Mouse (Mus musculus) cerebellum, adult 2 months (tissue): ENCODE results near the gene Hoxc10. TPM values are rescaled to one million over a fixed set of nuclear protein-coding genes. Genes with fewer than 3 reads are reported as not detected.

Experiments
- DNase-seq, 2 experiments: peaks; one replicate each; pipeline ENCODE4 v3.0.0; 2021
- H3K27ac ChIP-seq: fragments of 200-500 bp; 2 replicates; pipeline ENCODE4 v1.5.1; 2012; ENCODE audit warnings: low read length, control low read depth, inconsistent platforms; ENCODE audit not compliant: insufficient read depth
- H3K27me3 ChIP-seq: fragments of 200-500 bp; 2 replicates; pipeline ENCODE4 v1.6.1; 2012; ENCODE audit warnings: inconsistent platforms, mild to moderate bottlenecking, low read length, moderate library complexity; ENCODE audit not compliant: control insufficient read depth, insufficient read depth
- H3K4me1 ChIP-seq: fragments of 200-500 bp; 2 replicates; pipeline ENCODE4 v1.6.1; 2011; ENCODE audit warnings: low read length; ENCODE audit not compliant: control insufficient read depth, insufficient read depth
- H3K4me3 ChIP-seq: fragments of 200-500 bp; replicated peaks from 2 replicates; pipeline ENCODE3; 2011; ENCODE audit warnings: mild to moderate bottlenecking, low read depth, low read length, control low read depth; ENCODE audit not compliant: insufficient read depth
- CTCF ChIP-seq: fragments of 200-500 bp; IDR thresholded peaks from 2 replicates; pipeline ENCODE4 v1.5.1; 2011; ENCODE audit warnings: low read depth, mild to moderate bottlenecking, control low read depth, low read length, moderate library complexity, borderline replicate concordance; ENCODE audit not compliant: insufficient read depth
- POLR2A ChIP-seq: fragments of 200-500 bp; IDR thresholded peaks from 2 replicates; pipeline ENCODE4 v1.6.1; 2011; ENCODE audit warnings: low read length, control low read depth, borderline replicate concordance; ENCODE audit not compliant: insufficient read depth
- WGBS: fragments of 180-500 bp; shearing (Covaris S2); methylation state at CpG from one replicate; pipeline ENCODE4 v1.1.7; 2018; 5-methylcytosine and 5-hydroxymethylcytosine counted together
- polyA plus RNA-seq: library from polyadenylated mRNA; depleted of rRNA; stranded (reverse); fragments of >200 nt; gene quantifications from 2 replicates; pipeline ENCODE4 v1.2.3, GENCODE M21; 2012

The Hoxc10 gene
- polyA plus RNA-seq, 1 experiment, result not detected

DNA sequence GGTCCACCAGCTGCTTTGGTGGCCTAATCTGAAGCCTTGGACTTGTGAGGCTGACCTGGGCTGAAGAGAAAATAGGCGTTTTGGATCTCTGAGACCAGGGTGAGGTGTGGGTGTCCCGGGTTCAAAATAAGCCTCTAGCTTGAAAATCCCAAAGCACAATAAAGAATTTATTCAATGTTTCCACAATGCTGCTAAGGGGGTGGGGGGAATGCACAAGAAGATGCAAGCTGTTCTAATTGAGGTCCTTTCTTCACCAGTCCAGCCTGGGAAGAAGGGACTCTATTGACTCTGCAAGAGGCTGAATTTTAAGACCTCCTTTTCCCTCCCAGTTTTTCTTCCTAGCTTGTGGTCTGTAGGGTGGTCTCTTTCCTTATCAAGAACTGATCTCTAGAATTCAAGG lies 15.7 kb upstream of the Hoxc10 start:
- no peak for DNase-seq
- TF ChIP-seq CTCF, result no peak
- no peak for TF ChIP-seq POLR2A
- 17% methylated on average over 2 of the region's 2 CpGs for WGBS
- no peak overlapping the region for H3K4me3 ChIP-seq
- peaks cover 12% of the 10 kb centered on the region; the same call in 1 of the 2 replicates for H3K27me3 ChIP-seq
- H3K4me1 ChIP-seq, result no peaks in the 10 kb centered on the region
- no peak overlapping the region for H3K27ac ChIP-seq

GRCm38 (mm10) chr15:102953561-102953960 lies 13.0 kb upstream of the Hoxc10 start:
- DNase-seq, result no peak
- H3K4me1 ChIP-seq, result no peaks in the 10 kb centered on the region
- TF ChIP-seq CTCF (no peak), POLR2A (no peak)
- H3K27ac ChIP-seq, result no peak overlapping the region
- peaks cover 14% of the 10 kb centered on the region; the same call in 1 of the 2 replicates for H3K27me3 ChIP-seq
- 6% methylated on average over 6 of the region's 6 CpGs for WGBS
- no peak overlapping the region for H3K4me3 ChIP-seq

- peaks cover 12% of the 10 kb centered on the region; the same call in 1 of the 2 replicates for H3K27me3 ChIP-seq
- no peak within 1 kb of the TSS for H3K27ac ChIP-seq
- under 1% methylated on average over 57 of the region's 57 CpGs for WGBS
- H3K4me1 ChIP-seq, result no peaks in the 10 kb centered on the region
- H3K4me3 ChIP-seq, result no peak within 1 kb of the TSS
- no peak for DNase-seq
- TF ChIP-seq POLR2A (no peak), CTCF (no peak)
Measured at GRCm38 (mm10) chr15:102954192-102955006, 12.2 kb upstream of the Hoxc10 start, which contains the start of gene Hoxc11. TSS of gene Hoxc11 (plus strand) at chr15:102954427.

- under 1% methylated on average over 28 of the region's 28 CpGs for WGBS
- TF ChIP-seq CTCF (no peak), POLR2A (no peak)
- H3K27me3 ChIP-seq, result peaks cover 11% of the 10 kb centered on the region; the same call in 1 of the 2 replicates
Measured at GRCm38 (mm10) chr15:102955007-102955382, 11.6 kb upstream of the Hoxc10 start.

DNA sequence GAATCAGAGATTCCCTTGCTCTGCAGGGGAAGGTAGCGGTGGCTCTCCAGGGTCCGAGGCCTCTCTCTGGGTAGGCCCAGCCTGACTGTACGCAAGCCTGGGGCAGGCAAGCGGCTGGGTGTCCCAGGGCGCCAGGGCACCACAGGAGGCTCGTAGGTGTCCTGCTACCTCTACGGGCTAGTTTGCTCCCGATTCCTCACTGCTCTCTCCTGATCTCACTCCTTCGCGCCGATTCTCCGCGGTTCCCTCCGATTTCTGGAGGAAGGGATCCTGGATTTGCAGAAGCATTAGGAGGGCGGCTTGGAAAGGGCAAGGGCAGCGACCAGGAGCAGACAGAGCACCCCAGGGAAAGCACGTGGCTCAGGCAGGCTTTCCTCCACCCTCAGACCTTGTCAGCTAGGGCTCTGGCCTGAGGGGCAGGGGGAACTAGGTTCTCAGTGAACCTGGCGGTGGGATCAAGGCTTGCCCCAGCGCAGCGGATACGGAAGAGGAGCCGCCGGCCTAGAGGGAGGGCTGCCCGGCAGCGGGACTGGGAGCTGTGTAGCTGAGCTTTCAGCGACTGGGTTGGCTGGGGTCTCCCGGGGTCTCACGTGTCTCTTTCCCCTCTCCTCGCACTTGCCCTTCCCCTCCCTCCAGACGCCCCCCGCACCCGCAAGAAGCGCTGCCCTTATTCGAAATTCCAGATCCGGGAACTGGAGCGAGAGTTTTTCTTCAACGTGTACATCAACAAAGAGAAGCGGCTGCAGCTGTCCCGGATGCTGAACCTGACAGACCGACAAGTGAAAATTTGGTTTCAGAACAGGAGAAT lies 10.6 kb upstream of the Hoxc10 start:
- TF ChIP-seq CTCF (no peak), POLR2A (no peak)
- Histone ChIP-seq H3K4me1 (no peaks in the 10 kb centered on the region), H3K4me3 (no peak overlapping the region), H3K27me3 (peaks cover 11% of the 10 kb centered on the region; the same call in 1 of the 2 replicates), H3K27ac (no peak overlapping the region)
- WGBS, result 2% methylated on average over 40 of the region's 40 CpGs
- DNase-seq, result no peak

More at GRCm38 (mm10) chr15:102955007-102955382, 11.6 kb upstream of the Hoxc10 start:
- Histone ChIP-seq H3K4me3 (no peak overlapping the region), H3K27ac (no peak overlapping the region), H3K4me1 (no peaks in the 10 kb centered on the region)
- DNase-seq, result no peak

GRCm38 (mm10) chr15:102956906-102957305 lies 9.7 kb upstream of the Hoxc10 start:
- DNase-seq, result no peak

GRCm38 (mm10) chr15:102959663-102960191 lies 6.9 kb upstream of the Hoxc10 start:
- 1% methylated on average over 13 of the region's 13 CpGs for WGBS
- TF ChIP-seq CTCF, result no peak
- TF ChIP-seq POLR2A, result no peak
- H3K27ac ChIP-seq, result no peak overlapping the region
- H3K4me3 ChIP-seq, result no peak overlapping the region
- H3K27me3 ChIP-seq, result peaks cover 16% of the 10 kb centered on the region; the same call in 1 of the 2 replicates
- no peak for DNase-seq
- H3K4me1 ChIP-seq, result no peaks in the 10 kb centered on the region

More at GRCm38 (mm10) chr15:102956906-102957305, 9.7 kb upstream of the Hoxc10 start:
- TF ChIP-seq CTCF (no peak), POLR2A (no peak)
- Histone ChIP-seq H3K27me3 (peaks cover 9% of the 10 kb centered on the region; the same call in 1 of the 2 replicates), H3K27ac (no peak overlapping the region), H3K4me3 (no peak overlapping the region), H3K4me1 (no peaks in the 10 kb centered on the region)
- WGBS, result 2% methylated on average over 12 of the region's 12 CpGs
